Mouse (Mus musculus) erythroblast, embryonic 14.5 days (primary cell): ENCODE measurements around the gene Cdhr2.

Source experiments
- GATA1 ChIP-seq: IDR thresholded peaks from 2 replicates; pipeline ENCODE4 v1.6.1; 2012; ENCODE audit warnings: low read length, inconsistent platforms, mixed read lengths
- TAL1 ChIP-seq: IDR thresholded peaks from 3 replicates; pipeline ENCODE4 v1.6.1; 2012; ENCODE audit warnings: low read length, inconsistent platforms, mixed read lengths

GRCm38 (mm10) chr13:54765281-54766191 is 64.3 kb downstream of the Cdhr2 start:
- TF ChIP-seq GATA1: no peak
- TF ChIP-seq TAL1: no peak
